Mouse (Mus musculus) heart, postnatal 0 days (tissue): ENCODE data around the gene 1700123O20Rik. TPM values are rescaled to one million over a fixed set of nuclear protein-coding genes. Genes with fewer than 3 reads are reported as not detected.

Source experiments
- ATAC-seq: fragments of 200-750 bp; cut with Nextera tagmentation; 2 replicates; pipeline ENCODE4 v1.8.0; 2017; ENCODE audit warnings: low read depth, moderate number of reproducible peaks, moderate library complexity; ENCODE audit not compliant: insufficient read depth
- DNase-seq: peaks from one replicate; pipeline ENCODE4 v3.0.0-alpha.2; 2016; ENCODE audit warnings: low spot score
- H3K27ac ChIP-seq: fragments of 300-500 bp; sonication (generic); 2 replicates; pipeline ENCODE4 v1.5.1; 2014; ENCODE audit warnings: low read depth, mild to moderate bottlenecking
- H3K27me3 ChIP-seq: fragments of 300-500 bp; sonication (generic); 2 replicates; pipeline ENCODE4 v1.6.1; 2014; ENCODE audit warnings: low read length, mixed read lengths; ENCODE audit not compliant: control insufficient read depth, insufficient read depth
- H3K36me3 ChIP-seq: fragments of 300-500 bp; sonication (generic); replicated peaks from 2 replicates; pipeline ENCODE4 v1.6.1; 2014; ENCODE audit warnings: low read length, mixed read lengths; ENCODE audit not compliant: control insufficient read depth, insufficient read depth
- H3K4me1 ChIP-seq: fragments of 300-500 bp; sonication (generic); 2 replicates; pipeline ENCODE4 v1.6.1; 2014; ENCODE audit warnings: antibody characterized with exemption; ENCODE audit not compliant: control insufficient read depth, insufficient read depth
- H3K4me2 ChIP-seq: fragments of 300-500 bp; sonication (generic); 2 replicates; pipeline ENCODE4 v1.6.1; 2014; ENCODE audit warnings: low read depth, mild to moderate bottlenecking, low read length, moderate library complexity
- H3K4me3 ChIP-seq: fragments of 300-500 bp; sonication (generic); 2 replicates; pipeline ENCODE4 v1.5.1; 2014; ENCODE audit warnings: low read depth, low read length
- H3K9ac ChIP-seq: fragments of 300-500 bp; sonication (generic); replicated peaks from 2 replicates; pipeline ENCODE4 v1.6.1; 2014; ENCODE audit warnings: low read depth, low read length, mixed read lengths
- H3K9me3 ChIP-seq: fragments of 300-500 bp; sonication (generic); replicated peaks from 2 replicates; pipeline ENCODE4 v1.6.1; 2016; ENCODE audit warnings: low read length; ENCODE audit not compliant: control insufficient read depth
- CTCF ChIP-seq: IDR thresholded peaks from 2 replicates; pipeline ENCODE4 v1.5.1; 2016; ENCODE audit warnings: antibody characterized with exemption, control low read depth, low read depth
- EP300 ChIP-seq: IDR thresholded peaks from 2 replicates; pipeline ENCODE4 v1.6.1; 2016; ENCODE audit warnings: antibody characterized with exemption, low read depth
- WGBS: fragments of 180-500 bp; shearing (Covaris S2); extraction: QIAGEN DNeasy Blood & Tissue Kit; methylation state at CpG from one replicate; pipeline ENCODE4 v1.1.7; 2014; 5-methylcytosine and 5-hydroxymethylcytosine counted together
- polyA plus RNA-seq: library from polyadenylated mRNA; unstranded; fragments of >200 nt; fragmentation: Nextera tagmentation; extraction: Ambion mirVana; gene quantifications from 2 replicates; pipeline ENCODE4 v1.2.1, GENCODE M21; 2015
- total RNA-seq: library from RNA; depleted of rRNA; stranded (reverse); fragments of >200 nt; gene quantifications from 2 replicates; pipeline ENCODE4 v1.2.3, GENCODE M21; 2014; ENCODE audit warnings: low replicate concordance

Gene 1700123O20Rik
- total and polyA plus RNA-seq, 2 experiments from 2014 or later: 15.4 to 40.8 TPM

GRCm38 (mm10) chr14:54720654-54721350, 34.8 kb downstream of the 1700123O20Rik start:
- Histone ChIP-seq H3K4me2 (no peak overlapping the region), H3K9ac (no peak overlapping the region), H3K4me3 (no peak overlapping the region), H3K4me1 (no peaks in the 10 kb centered on the region), H3K9me3 (no peaks in the 10 kb centered on the region), H3K27me3 (no peaks in the 10 kb centered on the region), H3K36me3 (no peaks in the 10 kb centered on the region), H3K27ac (no peak overlapping the region)
- no peak for TF ChIP-seq EP300
- no peak for TF ChIP-seq CTCF
- DNase-seq (no peak), ATAC-seq (no peak)
- WGBS: 83% methylated on average over 7 of the region's 7 CpGs

GRCm38 (mm10) chr14:54721711-54722110, 35.7 kb downstream of the 1700123O20Rik start:
- WGBS: 78% methylated on average over 10 of the region's 10 CpGs
- DNase-seq: no peak
- H3K36me3 ChIP-seq: no peaks in the 10 kb centered on the region
- no peaks in the 10 kb centered on the region for H3K4me1 ChIP-seq
- H3K4me2 ChIP-seq: no peak overlapping the region
- H3K27ac ChIP-seq: no peak overlapping the region
- no peak overlapping the region for H3K9ac ChIP-seq
- H3K4me3 ChIP-seq: no peak overlapping the region
- no peaks in the 10 kb centered on the region for H3K27me3 ChIP-seq
- no peak for TF ChIP-seq EP300
- TF ChIP-seq CTCF: no peak
- ATAC-seq: no peak
- no peaks in the 10 kb centered on the region for H3K9me3 ChIP-seq

DNA sequence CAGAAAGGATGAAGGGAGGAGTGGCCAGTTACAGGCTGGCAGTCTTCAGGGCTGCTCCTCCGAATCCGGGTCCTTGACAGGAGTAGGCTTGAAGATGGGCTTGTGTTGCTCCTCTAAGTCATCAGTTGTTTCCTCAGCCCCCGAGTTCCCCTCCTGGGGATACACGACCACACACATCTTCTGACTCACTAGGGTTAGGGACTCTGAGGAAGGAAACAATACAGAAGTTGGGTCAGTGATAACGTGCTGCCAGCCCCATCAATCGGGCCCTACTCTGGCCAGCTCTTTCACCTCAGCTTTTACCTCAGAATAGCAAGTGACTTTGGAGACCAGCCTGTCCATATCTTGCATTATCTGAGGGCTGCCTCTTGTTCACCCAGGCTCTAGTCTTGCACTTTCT, 38.0 kb downstream of the 1700123O20Rik start:
- Histone ChIP-seq H3K4me3 (no peak overlapping the region), H3K4me2 (no peak overlapping the region), H3K36me3 (no peaks in the 10 kb centered on the region), H3K27ac (no peak overlapping the region), H3K27me3 (no peaks in the 10 kb centered on the region), H3K9me3 (no peaks in the 10 kb centered on the region), H3K4me1 (no peaks in the 10 kb centered on the region), H3K9ac (no peak overlapping the region)
- ATAC-seq (no peak), DNase-seq (no peak)
- TF ChIP-seq CTCF: no peak
- no peak for TF ChIP-seq EP300
- 60% methylated on average over 6 of the region's 6 CpGs for WGBS

GRCm38 (mm10) chr14:54727565-54727964, 41.5 kb downstream of the 1700123O20Rik start:
- Histone ChIP-seq H3K27me3 (no peaks in the 10 kb centered on the region), H3K36me3 (no peaks in the 10 kb centered on the region), H3K9ac (no peak overlapping the region), H3K4me2 (no peak overlapping the region), H3K27ac (no peak overlapping the region), H3K4me3 (no peak overlapping the region), H3K4me1 (no peaks in the 10 kb centered on the region), H3K9me3 (no peaks in the 10 kb centered on the region)
- no peak for ATAC-seq
- no peak for TF ChIP-seq EP300
- TF ChIP-seq CTCF: no peak
- DNase-seq: no peak
- 72% methylated on average over 5 of the region's 5 CpGs for WGBS

DNA sequence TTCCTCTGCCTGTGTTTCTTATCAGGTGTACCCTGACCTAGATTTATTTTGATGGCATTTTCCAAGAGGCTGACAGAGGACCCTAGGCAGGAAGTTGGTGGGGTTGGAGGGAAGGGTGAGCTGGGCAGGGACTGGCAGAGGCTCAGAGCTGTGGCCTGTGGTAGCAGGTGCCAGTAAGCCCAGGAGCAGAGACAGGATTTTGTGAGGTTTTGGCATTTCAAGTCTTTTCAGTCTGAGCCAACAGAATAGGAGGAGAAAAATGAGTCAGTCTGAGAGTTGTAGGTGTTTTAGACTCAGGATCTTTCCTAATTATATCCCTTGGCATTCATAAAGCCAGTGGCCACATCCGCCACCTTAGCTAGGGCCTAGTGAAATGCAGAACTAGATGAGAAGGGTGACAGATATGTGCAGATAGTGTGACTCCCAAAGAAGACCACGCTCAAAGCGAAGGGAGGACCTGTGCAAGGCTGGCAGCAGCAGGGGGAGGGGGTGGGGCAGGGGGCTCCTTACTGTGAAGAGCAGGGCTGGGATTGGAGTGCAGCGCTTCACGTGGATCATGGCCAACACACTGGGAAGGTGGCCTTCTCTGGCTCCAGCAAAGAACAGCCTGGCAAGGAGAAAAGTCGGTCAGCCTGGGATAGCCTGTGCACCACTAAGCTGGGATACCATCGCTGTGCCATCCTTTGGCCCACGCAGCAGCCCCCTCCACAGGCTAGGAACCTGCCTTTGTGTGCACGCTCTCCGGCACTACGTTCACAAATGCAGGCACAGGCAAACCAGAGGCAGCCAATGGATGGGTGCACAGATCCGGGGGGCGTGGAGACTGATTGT, 43.0 kb downstream of the 1700123O20Rik start:
- Histone ChIP-seq H3K27ac (no peak overlapping the region), H3K36me3 (no peaks in the 10 kb centered on the region), H3K4me3 (no peak overlapping the region), H3K4me1 (no peaks in the 10 kb centered on the region), H3K9me3 (no peaks in the 10 kb centered on the region), H3K4me2 (no peak overlapping the region), H3K27me3 (no peaks in the 10 kb centered on the region), H3K9ac (no peak overlapping the region)
- WGBS: 73% methylated on average over 13 of the region's 13 CpGs
- ATAC-seq: no peak
- no peak for TF ChIP-seq EP300
- no peak for TF ChIP-seq CTCF
- DNase-seq: no peak
